Mouse (Mus musculus): Measurements from ENCODE around the gene Igsf3. TPM values are rescaled to one million over a fixed set of nuclear protein-coding genes. Genes with fewer than 3 reads are reported as not detected.

Igsf3 gene
- polyA plus RNA-seq, 1 experiment, result 0.63 TPM

DNA sequence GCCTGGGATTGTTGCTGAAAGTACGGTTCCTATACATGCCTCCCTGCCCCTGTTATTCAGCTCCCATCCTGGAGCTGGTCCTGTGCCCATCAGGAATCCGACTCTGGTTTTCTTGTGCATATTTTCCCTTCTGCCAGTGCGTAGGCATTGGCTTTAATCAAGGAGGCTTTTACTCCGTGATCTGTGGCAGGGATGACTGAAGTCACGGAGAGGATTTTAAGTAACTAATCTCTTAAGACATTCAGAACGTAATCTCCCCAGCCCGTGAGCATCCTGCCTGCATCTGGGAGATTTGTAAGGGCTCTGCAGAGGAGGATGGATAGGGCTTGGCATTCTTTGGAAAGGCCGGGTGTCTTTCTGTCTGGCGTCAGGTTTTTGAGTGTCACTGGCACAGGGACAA, 13.6 kb downstream of the Igsf3 start:
- Histone ChIP-seq H3K27ac (replicated peaks; ENCODE audit: low read depth, low read length) (no peak overlapping the region), H3K4me1 (ENCODE audit: control insufficient read depth, insufficient read depth, insufficient read length, low read length) (no peaks in the 10 kb centered on the region), H3K4me3 (ENCODE audit: insufficient read depth, low read depth, low read length) (no peak overlapping the region)

DNA sequence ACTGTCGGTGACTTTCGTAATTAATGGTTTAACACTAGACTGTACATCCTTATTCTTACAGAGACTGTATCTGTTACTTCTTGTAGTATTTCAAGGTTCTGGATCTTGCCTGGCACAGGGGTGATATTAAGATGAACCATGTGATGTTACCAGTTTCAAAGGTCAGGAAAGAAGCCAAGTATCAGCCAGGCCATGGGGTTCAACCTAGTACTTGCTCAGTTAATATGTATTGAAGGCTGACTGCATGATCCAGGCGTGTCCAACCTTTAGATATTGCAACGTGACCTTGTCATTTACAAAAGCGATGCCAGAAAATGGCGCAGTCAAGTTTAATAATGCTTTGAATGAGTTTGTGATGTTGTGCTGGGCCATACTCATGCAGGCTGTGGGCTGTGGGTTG, 15.1 kb downstream of the Igsf3 start:
- no peak overlapping the region for H3K27ac ChIP-seq (replicated peaks; ENCODE audit: low read depth, low read length)
- H3K4me3 ChIP-seq (ENCODE audit: insufficient read depth, low read depth, low read length), result no peak overlapping the region
- no peaks in the 10 kb centered on the region for H3K4me1 ChIP-seq (ENCODE audit: control insufficient read depth, insufficient read depth, insufficient read length, low read length)

DNA sequence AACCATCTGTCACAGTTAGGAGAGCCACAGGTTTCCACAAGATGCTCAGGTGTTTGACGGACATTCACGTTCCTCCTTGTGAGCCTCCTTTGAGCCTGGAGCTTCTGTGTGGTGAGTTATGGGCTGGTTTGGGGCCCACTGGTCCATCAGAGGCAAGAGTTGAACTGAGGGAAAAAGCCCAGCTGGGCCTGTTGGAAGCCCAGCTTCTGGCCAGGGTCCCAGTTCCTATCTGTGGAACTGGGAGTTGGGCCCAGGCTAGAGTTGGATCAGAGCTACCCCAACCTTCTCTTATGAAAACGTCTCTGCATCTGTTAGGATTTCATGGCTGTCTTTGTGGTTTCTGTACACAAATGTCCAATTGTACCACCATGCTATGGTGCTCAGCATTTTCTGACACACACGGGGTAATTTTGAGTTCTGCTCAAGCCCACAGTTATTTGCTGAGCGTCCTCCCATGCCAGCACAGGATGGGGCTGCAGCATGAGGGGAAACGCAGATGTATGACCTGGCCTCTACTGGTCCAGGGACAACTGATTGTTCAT, 16.3 kb downstream of the Igsf3 start:
- Histone ChIP-seq H3K4me1 (ENCODE audit: control insufficient read depth, insufficient read depth, insufficient read length, low read length) (peaks cover 3% of the 10 kb centered on the region; the same call in 1 of the 2 replicates), H3K4me3 (ENCODE audit: insufficient read depth, low read depth, low read length) (no peak overlapping the region), H3K27ac (replicated peaks; ENCODE audit: low read depth, low read length) (no peak overlapping the region)

DNA sequence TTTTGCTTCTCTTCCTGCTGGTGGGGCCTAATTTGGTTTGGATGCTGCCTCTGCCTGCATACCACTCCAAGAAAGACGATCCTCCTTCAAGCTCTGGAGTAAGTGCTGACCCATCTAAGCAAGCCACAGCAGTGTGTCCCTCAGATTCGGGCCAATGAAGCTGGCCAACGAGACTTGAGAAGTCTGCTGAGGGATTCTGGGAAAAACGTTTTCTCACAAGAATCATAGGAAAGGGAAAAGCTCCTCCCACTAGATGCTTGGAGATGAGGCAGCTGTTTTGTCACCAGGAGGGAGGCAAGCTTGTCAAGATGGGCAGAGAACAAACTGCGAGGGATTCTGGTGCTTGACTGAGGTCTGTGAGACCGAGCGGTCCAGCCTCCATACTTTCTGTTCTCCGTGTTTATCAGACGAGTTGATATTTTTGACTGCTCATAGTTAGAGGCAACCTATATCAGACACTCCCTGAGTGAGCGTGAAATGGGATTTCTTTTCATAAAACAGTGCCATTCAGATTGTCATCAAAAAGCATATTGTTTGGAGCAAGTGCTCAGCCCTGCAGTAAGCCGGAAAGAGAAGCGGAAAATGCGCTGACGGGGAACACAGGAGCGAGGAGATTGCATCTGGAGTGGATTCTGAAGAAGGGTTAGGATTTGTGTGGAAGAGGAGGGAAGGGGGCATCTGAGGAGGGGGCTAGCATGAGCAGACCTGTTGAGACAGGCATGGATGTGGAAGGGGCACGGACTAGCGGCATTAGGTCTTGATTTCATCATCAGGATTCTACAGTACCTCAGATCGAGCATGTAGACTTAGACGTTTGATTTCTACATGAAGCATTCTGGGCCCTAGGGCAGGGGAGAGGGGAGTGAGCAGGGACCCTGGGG, 17.0 kb downstream of the Igsf3 start:
- Histone ChIP-seq H3K4me1 (ENCODE audit: control insufficient read depth, insufficient read depth, insufficient read length, low read length) (peaks cover 3% of the 10 kb centered on the region), H3K4me3 (ENCODE audit: insufficient read depth, low read depth, low read length) (no peak overlapping the region), H3K27ac (replicated peaks; ENCODE audit: low read depth, low read length) (no peak overlapping the region)

DNA sequence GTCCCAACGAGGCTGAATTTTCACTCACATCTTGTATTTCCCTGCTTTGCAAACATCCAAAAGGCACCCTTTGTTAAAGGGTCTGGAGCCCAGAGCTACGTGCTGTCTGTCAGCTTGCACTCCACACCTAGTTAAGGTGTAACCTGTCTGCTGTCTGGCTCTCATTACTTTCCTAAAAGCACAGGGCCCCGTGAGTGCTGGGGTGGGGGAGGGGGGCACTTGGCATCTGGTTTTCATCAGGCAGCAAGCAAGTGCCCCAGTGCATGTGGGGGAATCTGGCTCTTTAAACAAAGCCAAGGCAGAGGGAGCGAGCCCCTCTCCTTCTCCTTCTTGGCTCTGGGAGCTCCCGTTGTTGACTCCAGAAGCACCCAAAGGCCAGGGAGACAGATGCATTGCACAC, 18.5 kb downstream of the Igsf3 start:
- Histone ChIP-seq H3K4me1 (ENCODE audit: control insufficient read depth, insufficient read depth, insufficient read length, low read length) (peaks cover 3% of the 10 kb centered on the region), H3K27ac (replicated peaks; ENCODE audit: low read depth, low read length) (no peak overlapping the region), H3K4me3 (ENCODE audit: insufficient read depth, low read depth, low read length) (no peak overlapping the region)

DNA sequence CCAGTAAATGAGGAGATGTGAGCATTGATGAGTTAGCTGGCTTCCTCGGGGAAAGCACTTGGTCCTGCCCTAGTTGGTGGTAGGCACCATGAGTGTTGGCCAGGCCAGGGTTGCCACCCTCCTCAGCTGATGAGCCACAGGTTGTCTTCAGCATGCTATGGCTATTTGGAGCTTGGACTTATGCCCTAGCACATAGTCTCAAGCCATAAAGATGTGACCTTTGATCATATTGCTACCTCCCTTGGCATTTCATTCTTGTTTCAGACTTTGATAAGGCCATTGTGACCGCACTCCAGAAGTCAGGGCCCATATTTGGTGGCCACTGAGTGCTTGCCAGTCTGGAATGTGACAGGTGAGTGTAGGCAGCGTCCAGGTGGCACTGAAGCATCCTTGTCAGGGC, 19.2 kb downstream of the Igsf3 start:
- Histone ChIP-seq H3K4me1 (ENCODE audit: control insufficient read depth, insufficient read depth, insufficient read length, low read length) (peaks cover 3% of the 10 kb centered on the region), H3K27ac (replicated peaks; ENCODE audit: low read depth, low read length) (no peak overlapping the region), H3K4me3 (ENCODE audit: insufficient read depth, low read depth, low read length) (no peak overlapping the region)

DNA sequence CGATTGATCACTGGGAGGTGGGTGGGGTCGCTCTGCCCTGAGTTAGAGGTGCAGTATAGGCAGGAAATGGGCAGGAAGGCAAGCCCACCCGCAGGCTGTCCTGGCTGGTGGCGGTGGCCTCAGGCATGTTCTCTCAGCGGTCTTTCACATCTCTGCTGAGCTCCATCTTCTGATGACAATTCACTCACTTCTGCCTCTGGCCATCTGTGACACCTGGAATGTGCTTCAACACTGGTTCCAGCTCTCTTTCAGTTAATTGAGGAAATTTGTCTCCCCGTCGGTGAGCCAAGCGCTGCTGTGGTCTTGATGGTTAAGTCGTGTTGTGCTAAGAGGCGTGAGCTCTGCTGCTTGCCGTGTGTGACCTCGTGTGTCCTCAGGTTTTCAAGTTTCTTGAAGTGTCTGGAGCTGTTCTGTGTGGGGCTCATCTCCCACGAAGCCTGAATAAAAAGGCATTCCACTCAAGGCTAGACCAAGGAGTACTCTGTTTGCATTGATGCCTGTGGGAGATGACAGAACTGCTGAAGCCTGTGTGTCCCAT, 19.9 kb downstream of the Igsf3 start:
- Histone ChIP-seq H3K4me1 (ENCODE audit: control insufficient read depth, insufficient read depth, insufficient read length, low read length) (peaks cover 3% of the 10 kb centered on the region), H3K4me3 (ENCODE audit: insufficient read depth, low read depth, low read length) (no peak overlapping the region), H3K27ac (replicated peaks; ENCODE audit: low read depth, low read length) (no peak overlapping the region)

DNA sequence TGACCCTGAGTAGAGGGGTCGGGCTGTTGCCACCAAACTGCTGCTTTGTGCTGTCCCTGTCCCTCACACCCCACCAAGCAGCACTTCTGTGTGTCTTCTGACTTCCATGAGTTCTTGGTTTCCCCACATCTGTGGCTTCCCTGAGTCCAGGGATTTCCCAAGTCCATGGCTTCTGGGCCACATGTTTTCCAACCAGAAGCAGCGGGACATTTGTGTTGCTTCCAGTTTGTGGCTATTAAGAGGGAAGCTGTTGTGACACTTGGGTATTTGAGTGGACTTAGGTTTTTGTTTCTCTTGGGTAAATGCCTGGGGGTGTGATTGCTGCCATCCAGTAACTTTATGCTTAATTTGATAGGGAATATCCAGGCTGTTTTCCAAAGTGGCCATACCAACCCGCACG, 20.5 kb downstream of the Igsf3 start:
- H3K27ac ChIP-seq (replicated peaks; ENCODE audit: low read depth, low read length), result no peak overlapping the region
- H3K4me3 ChIP-seq (ENCODE audit: insufficient read depth, low read depth, low read length), result no peak overlapping the region
- H3K4me1 ChIP-seq (ENCODE audit: control insufficient read depth, insufficient read depth, insufficient read length, low read length), result peaks cover 3% of the 10 kb centered on the region

DNA sequence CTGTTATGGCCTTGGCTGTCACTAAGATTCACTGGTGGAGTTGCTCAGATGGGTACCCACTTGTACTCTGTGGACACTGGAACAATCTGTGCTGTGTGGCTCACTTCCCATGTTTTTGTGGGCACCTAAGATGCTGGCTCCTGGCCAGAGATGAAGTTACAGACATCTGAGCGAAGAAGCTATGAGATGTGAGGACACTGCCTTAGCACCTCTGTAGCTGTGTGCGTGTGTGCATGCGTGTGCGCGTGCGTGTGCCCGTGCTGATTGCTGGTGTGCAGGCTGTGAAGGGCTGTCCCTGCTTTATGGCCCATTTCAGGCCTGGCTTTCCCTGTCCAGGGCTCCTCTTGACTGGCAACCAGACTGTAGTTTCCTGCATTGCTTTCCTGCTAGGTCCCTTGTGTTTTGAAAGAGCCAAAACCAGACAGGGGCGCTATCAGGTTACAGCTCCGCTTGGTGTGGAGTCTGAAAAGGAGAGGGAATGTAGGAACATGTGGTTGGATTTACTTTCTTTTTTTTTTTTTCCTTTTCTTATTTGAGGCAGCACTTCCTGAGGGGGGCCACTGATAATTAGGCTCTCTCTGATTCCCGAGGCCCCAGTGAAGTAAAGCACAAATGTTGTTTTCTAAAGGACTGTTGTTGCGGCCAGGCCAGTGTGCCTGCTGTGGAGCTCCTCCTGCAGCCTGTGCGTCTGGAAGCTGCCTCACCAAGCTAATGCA, 21.3 kb downstream of the Igsf3 start:
- H3K27ac ChIP-seq (replicated peaks; ENCODE audit: low read depth, low read length), result no peak overlapping the region
- peaks cover 3% of the 10 kb centered on the region for H3K4me1 ChIP-seq (ENCODE audit: control insufficient read depth, insufficient read depth, insufficient read length, low read length)
- no peak overlapping the region for H3K4me3 ChIP-seq (ENCODE audit: insufficient read depth, low read depth, low read length)

DNA sequence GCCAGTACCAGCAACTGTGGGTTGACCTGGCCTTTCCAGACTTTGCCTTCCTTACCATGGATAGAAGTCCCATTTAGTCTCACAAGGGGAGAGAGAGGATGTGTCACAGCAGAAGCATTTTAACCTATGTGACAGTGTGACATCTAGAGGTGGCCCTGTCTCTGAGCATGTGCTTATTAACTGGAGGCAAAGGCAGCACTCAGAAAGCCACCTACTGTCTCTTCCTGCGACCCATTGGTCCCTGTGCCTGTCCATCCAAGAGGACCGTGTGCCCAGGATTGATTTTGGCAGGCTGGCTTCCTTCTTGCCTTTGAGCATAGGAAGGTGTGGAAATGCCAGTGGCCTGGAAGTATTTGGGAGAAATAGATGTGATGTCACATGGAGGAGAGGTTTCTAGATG, 22.0 kb downstream of the Igsf3 start:
- Histone ChIP-seq H3K4me1 (ENCODE audit: control insufficient read depth, insufficient read depth, insufficient read length, low read length) (peaks cover 3% of the 10 kb centered on the region), H3K4me3 (ENCODE audit: insufficient read depth, low read depth, low read length) (no peak overlapping the region), H3K27ac (replicated peaks; ENCODE audit: low read depth, low read length) (no peak overlapping the region)

DNA sequence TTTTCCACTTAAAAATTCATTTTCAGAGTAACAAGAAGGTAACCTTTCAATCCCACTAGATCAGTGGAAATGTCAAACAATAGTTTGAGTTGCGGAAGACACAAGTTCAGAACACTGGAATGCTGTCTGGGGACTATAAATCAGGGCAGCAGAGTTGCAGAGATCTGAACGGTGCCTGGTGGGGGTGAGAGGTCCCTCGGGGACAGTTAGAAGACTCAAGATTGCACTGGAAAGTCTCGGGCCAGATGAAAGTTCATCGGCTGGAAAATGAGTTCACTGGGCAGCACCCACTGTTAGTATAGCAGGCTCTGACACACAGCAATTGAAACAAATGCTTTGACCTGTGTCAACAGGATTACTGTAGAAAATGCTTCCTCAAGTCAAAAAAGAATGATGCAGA, 24.6 kb downstream of the Igsf3 start:
- no peak overlapping the region for H3K27ac ChIP-seq (replicated peaks; ENCODE audit: low read depth, low read length)
- peaks cover 5% of the 10 kb centered on the region for H3K4me1 ChIP-seq (ENCODE audit: control insufficient read depth, insufficient read depth, insufficient read length, low read length)
- H3K4me3 ChIP-seq (ENCODE audit: insufficient read depth, low read depth, low read length), result no peak overlapping the region

DNA sequence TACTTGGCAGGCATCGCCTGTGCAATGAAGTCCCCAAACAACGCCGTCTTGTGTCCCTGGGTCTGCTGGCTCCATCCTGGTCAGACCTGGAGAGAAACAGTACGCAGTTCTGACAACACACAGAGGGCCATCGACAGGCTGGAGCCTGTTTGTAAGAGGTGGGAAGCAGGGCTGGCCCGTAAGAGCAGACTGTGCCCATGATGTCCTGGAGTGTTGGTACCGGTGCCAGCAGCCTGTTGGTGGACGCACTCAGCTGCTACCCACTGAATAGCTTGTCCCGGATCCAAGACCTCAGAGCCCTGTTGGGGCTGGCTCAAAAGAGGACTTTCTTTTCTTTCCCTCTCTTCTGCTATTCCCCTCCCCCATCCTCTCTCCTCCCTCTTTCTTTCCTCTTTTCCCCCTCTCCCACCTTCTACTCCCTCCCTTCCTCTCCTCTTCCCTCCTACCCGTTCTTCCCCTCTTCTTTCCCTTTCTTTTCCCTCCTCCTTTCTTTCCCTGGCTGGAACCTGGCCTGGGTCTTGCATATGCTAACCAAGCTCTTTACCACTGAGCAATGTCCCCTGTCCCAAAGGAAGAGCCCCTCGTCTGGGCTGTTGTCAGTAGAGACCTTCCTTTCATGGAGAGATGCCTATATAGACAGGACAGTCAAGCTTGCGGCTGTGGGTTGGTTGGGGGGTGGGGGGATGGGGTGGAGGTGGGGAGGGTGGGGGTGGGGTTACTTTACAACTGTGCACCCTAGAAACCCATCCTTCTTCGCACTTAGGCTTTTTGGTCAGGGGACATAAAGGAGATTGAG, 27.9 kb downstream of the Igsf3 start:
- Histone ChIP-seq H3K4me3 (ENCODE audit: insufficient read depth, low read depth, low read length) (no peak overlapping the region), H3K4me1 (ENCODE audit: control insufficient read depth, insufficient read depth, insufficient read length, low read length) (0 out of 2 replicates have a peak, but pooled peaks cover 2% of the 10 kb centered on the region), H3K27ac (replicated peaks; ENCODE audit: low read depth, low read length) (no peak overlapping the region)

DNA sequence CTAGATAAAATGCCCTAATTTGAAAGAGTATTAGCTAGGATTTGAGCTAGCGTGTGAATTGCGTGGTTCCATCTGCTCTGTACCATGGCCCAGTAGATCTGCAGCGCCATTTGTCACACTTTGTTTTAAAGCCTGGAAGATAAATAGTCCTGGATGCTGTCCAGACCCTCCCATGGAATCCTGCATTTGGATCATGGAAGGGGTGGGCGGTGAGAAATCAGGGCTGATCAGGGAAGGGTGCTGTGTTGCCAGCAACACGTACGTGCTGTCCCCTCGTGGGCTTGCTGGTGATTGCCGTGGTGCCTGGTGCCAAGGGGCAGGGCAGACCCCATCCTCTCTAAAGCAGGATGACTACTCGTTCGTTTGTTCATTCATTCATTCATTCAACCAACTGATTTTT, 28.6 kb downstream of the Igsf3 start:
- Histone ChIP-seq H3K4me1 (ENCODE audit: control insufficient read depth, insufficient read depth, insufficient read length, low read length) (0 out of 2 replicates have a peak, but pooled peaks cover 2% of the 10 kb centered on the region), H3K4me3 (ENCODE audit: insufficient read depth, low read depth, low read length) (no peak overlapping the region), H3K27ac (replicated peaks; ENCODE audit: low read depth, low read length) (no peak overlapping the region)

DNA sequence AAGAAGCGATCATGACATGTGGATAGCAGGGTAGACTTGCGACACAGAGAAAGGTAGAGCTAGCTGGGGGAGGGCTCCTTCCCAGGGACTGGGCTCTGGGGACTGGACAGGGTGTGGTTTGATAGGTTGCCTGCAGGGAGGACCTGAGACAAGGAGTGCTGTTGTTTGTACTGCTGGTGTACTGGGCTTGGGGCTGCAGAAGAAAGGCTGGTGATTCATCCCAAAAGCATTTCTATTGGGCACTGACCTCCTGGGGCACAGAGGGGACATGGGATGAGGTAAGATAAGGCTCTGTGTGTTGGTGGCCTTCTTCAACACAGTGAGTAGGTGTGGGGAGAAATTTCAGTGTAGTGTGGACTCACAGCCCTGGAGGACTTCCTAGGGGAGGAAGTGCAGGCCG, 29.2 kb downstream of the Igsf3 start:
- H3K27ac ChIP-seq (replicated peaks; ENCODE audit: low read depth, low read length), result no peak overlapping the region
- H3K4me1 ChIP-seq (ENCODE audit: control insufficient read depth, insufficient read depth, insufficient read length, low read length), result 0 out of 2 replicates have a peak, but pooled peaks cover 2% of the 10 kb centered on the region
- H3K4me3 ChIP-seq (ENCODE audit: insufficient read depth, low read depth, low read length), result no peak overlapping the region

DNA sequence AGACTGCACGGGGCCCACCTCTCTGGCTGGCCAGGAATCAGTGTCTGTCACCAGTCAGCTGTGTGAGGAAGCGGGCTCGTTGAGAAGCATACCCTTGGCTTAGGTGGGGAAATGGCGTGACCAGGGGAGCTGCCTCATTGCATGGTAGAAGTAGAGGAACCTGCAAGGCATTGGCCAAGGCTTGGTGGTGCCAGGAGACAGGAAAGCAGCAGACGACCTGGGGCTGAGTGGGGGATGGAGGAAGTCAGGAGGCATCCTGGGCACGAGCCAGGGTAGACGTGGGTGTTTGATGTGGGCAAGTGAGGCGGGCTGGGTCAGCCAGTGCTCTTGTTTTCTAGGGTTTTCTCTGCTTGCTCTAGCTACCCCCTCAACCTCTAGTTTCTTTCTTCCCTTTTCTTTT, 30.7 kb downstream of the Igsf3 start:
- H3K4me3 ChIP-seq (ENCODE audit: insufficient read depth, low read depth, low read length), result no peak overlapping the region
- no peak overlapping the region for H3K27ac ChIP-seq (replicated peaks; ENCODE audit: low read depth, low read length)
- H3K4me1 ChIP-seq (ENCODE audit: control insufficient read depth, insufficient read depth, insufficient read length, low read length), result 0 out of 2 replicates have a peak, but pooled peaks cover 2% of the 10 kb centered on the region
